Comparison of ENCODE assay signal across 8 mouse cellular contexts in the genomic region with DNA sequence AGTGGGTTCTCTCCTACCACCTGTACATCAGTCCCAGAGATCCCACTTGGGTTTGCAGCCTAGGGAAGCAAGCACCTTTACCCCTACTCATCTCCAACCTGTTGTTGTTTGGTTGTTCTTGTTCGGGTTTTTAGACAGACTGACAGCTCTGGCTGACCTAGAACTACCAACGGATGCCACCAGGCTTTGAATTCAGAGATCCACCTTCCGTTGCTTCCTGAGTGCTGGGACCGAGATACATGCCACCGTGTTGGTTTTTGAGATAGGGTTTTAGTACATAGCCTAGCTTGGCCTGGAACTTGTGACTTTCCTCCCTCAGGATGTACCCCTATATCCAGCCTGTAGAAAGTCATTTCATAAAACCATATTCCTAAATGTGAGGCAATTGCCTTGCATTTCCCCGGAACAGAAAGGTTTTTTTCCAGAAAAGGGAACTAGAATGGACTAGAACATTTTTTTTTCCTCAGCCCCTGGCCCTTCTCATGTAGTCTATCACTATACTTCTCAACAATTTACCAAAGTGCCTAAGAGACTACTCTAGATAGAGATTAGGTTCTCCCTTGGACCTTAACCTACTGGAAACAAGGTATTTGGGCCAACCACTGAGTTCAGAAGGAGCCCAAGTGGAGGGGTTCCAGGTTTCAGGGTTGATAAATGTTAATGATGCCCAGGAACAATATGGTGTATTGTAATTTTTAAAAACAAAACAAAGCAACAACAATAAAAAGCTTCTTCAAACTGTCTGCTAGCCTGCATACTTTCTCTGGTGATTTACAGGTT. TPM values are rescaled to one million over a fixed set of nuclear protein-coding genes. Genes with fewer than 3 reads are reported as not detected.
DNase-seq lines count a peak whose midpoint lies in the region; ATAC-seq and TF ChIP-seq lines count a peak whose summit lies in the region.

No protein-coding gene starts in this region.

- ATAC-seq in kidney, embryonic 16.5 days (ENCODE audit: low FRiP score, low TSS enrichment): no peak
- ATAC-seq in embryonic facial prominence, embryonic 13.5 days (ENCODE audit: insufficient number of reproducible peaks, insufficient read depth, low FRiP score, low TSS enrichment, low read depth): no peak
- no peak for ATAC-seq in intestine, embryonic 15.5 days

- H3K79me2 ChIP-seq in myocyte (ENCODE audit: control insufficient read depth, insufficient read depth): peaks cover 38% of the 10 kb centered on the region

- TF ChIP-seq POLR2A in myocyte (IDR thresholded peaks at IDR 0.05; ENCODE audit: insufficient read length, low read depth): no peak

- peak overlapping the region; percentile 70 for H3K4me3 ChIP-seq in kidney, embryonic 16.5 days (ENCODE audit: low read length)
- H3K4me3 ChIP-seq in embryonic facial prominence, embryonic 13.5 days: peak overlapping the region; percentile 71
- H3K4me3 ChIP-seq in intestine, embryonic 15.5 days (replicated peaks): peak overlapping the region; percentile 79
- H3K4me3 ChIP-seq in myocyte: peak overlapping the region; percentile 67

- H3K4me2 ChIP-seq in kidney, embryonic 16.5 days (replicated peaks; ENCODE audit: low read depth, low read length): peak overlapping the region; percentile 62
- H3K4me2 ChIP-seq in embryonic facial prominence, embryonic 13.5 days: peak overlapping the region; percentile 72
- peak overlapping the region; percentile 68 for H3K4me2 ChIP-seq in intestine, embryonic 15.5 days (replicated peaks)
- peak overlapping the region; percentile 90 for H3K4me2 ChIP-seq in myocyte (ENCODE audit: low read depth)

- peak overlapping the region; percentile 69 for H3K9ac ChIP-seq in kidney, embryonic 16.5 days (replicated peaks; ENCODE audit: low read length)
- peak overlapping the region; percentile 95 for H3K9ac ChIP-seq in embryonic facial prominence, embryonic 13.5 days
- peak overlapping the region; percentile 28; the same call in 1 of the 2 replicates for H3K9ac ChIP-seq in intestine, embryonic 15.5 days

- WGBS in kidney, embryonic 16.5 days: 76% methylated on average over 6 of the region's 6 CpGs
- 80% methylated on average over 6 of the region's 6 CpGs for WGBS in embryonic facial prominence, embryonic 13.5 days
- WGBS in intestine, embryonic 15.5 days: 75% methylated on average over 6 of the region's 6 CpGs

- no peaks in the 10 kb centered on the region for H3K9me3 ChIP-seq in kidney, embryonic 16.5 days (ENCODE audit: low read length)
- no peaks in the 10 kb centered on the region for H3K9me3 ChIP-seq in embryonic facial prominence, embryonic 13.5 days
- H3K9me3 ChIP-seq in intestine, embryonic 15.5 days: no peaks in the 10 kb centered on the region

- H3K36me3 ChIP-seq in kidney, embryonic 16.5 days (ENCODE audit: insufficient read depth, low read length): 0 out of 2 replicates have a peak, but pooled peaks cover 3% of the 10 kb centered on the region
- H3K36me3 ChIP-seq in embryonic facial prominence, embryonic 13.5 days: peaks cover 7% of the 10 kb centered on the region; the same call in 1 of the 2 replicates
- H3K36me3 ChIP-seq in intestine, embryonic 15.5 days: peaks cover 4% of the 10 kb centered on the region; the same call in 1 of the 2 replicates
- H3K36me3 ChIP-seq in myocyte (ENCODE audit: control insufficient read depth, insufficient read depth): no peaks in the 10 kb centered on the region

- H3K27me3 ChIP-seq in kidney, embryonic 16.5 days (ENCODE audit: insufficient read depth, low read length): no peaks in the 10 kb centered on the region
- no peaks in the 10 kb centered on the region for H3K27me3 ChIP-seq in embryonic facial prominence, embryonic 13.5 days
- no peaks in the 10 kb centered on the region for H3K27me3 ChIP-seq in intestine, embryonic 15.5 days (replicated peaks)
- no peaks in the 10 kb centered on the region for H3K27me3 ChIP-seq in myocyte (ENCODE audit: control insufficient read depth, insufficient read depth, insufficient read length)

- no peak for DNase-seq in kidney, postnatal 4 days
- DNase-seq in adrenal gland, postnatal 4 days (ENCODE audit: low spot score in 2 of 2): no peak
- DNase-seq in cerebellum, postnatal 10 days: no peak
- DNase-seq in thymus, postnatal 4 days: no peak

- no peak overlapping the region for H3ac ChIP-seq in myocyte (ENCODE audit: control insufficient read depth, insufficient read length)

- peak overlapping the region; percentile 73 for H3K27ac ChIP-seq in kidney, embryonic 16.5 days (ENCODE audit: low read length)
- H3K27ac ChIP-seq in embryonic facial prominence, embryonic 13.5 days: peak overlapping the region; percentile 100
- H3K27ac ChIP-seq in intestine, embryonic 15.5 days: peak overlapping the region; percentile 48

- peaks cover 26% of the 10 kb centered on the region for H3K4me1 ChIP-seq in kidney, embryonic 16.5 days (ENCODE audit: insufficient read depth, low read length)
- H3K4me1 ChIP-seq in embryonic facial prominence, embryonic 13.5 days: peaks cover 18% of the 10 kb centered on the region
- peaks cover 10% of the 10 kb centered on the region; the same call in 1 of the 2 replicates for H3K4me1 ChIP-seq in intestine, embryonic 15.5 days (replicated peaks)

TF ChIP-seq in myocyte, 11 proteins besides CTCF, POLR2A, EP300 and RAD21:
- TF ChIP-seq CEBPB (IDR thresholded peaks at IDR 0.05; ENCODE audit: insufficient read depth, poor library complexity, severe bottlenecking) (no peak), E2F4 (IDR thresholded peaks at IDR 0.05; ENCODE audit: insufficient read depth) (no peak), SRF (IDR thresholded peaks at IDR 0.05; ENCODE audit: control insufficient read depth, insufficient read length, low read depth) (no peak), USF1 (IDR thresholded peaks at IDR 0.05; ENCODE audit: low read depth) (no peak), MAX (IDR thresholded peaks at IDR 0.05; ENCODE audit: low read depth) (no peak), MYOG (IDR thresholded peaks at IDR 0.05; ENCODE audit: control insufficient read depth in 1 of 3, insufficient read depth in 1 of 3, insufficient read length in 2 of 3, low read depth in 2 of 3) (no peak), POLR2AphosphoS2 (IDR thresholded peaks at IDR 0.05; ENCODE audit: insufficient read length, low read depth) (no peak), TCF12 (IDR thresholded peaks at IDR 0.05; ENCODE audit: insufficient read depth, poor library complexity, severe bottlenecking) (no peak), REST (IDR thresholded peaks at IDR 0.05; ENCODE audit: insufficient read depth, insufficient read length) (no peak), TCF3 (IDR thresholded peaks at IDR 0.05; ENCODE audit: insufficient read length, low read depth) (no peak), MYOD1 (IDR thresholded peaks at IDR 0.05; ENCODE audit: control insufficient read depth in 1 of 3, insufficient read length in 2 of 3, low read depth in 2 of 3) (no peak)
TF ChIP-seq in myocyte: peak in this region for 0.

RNA-seq across cellular contexts. Expression of gene Unk, which starts 0.8 kb away (rescaled TPM):
- polyA plus RNA-seq in kidney, embryonic 16.5 days (2015; fragmentation: Nextera tagmentation; extraction: Ambion mirVana): 41.2 and 46.6 TPM in 2 replicates
- 40.7 and 44.9 TPM in 2 replicates for polyA plus RNA-seq in embryonic facial prominence, embryonic 13.5 days (2015; fragmentation: Nextera tagmentation; extraction: Ambion mirVana)
- 25.7 and 27.4 TPM in 2 replicates for polyA plus RNA-seq in intestine, embryonic 15.5 days (2015; fragmentation: Nextera tagmentation; extraction: Ambion mirVana)
- 15.3 TPM for polyA plus RNA-seq in myocyte (2012; fragmentation: generic; extraction: Trizol)
- 10 to 100 TPM; 41.3 to 45.5 TPM for total RNA-seq in adrenal gland, postnatal 4 days (2021)

RNA-seq across cellular contexts. Expression of gene H3f3b, which starts 1.5 kb away (rescaled TPM):
- 1,676 and 1,744 TPM in 2 replicates for polyA plus RNA-seq in kidney, embryonic 16.5 days (2015; fragmentation: Nextera tagmentation; extraction: Ambion mirVana)
- 2,264 and 2,363 TPM in 2 replicates for polyA plus RNA-seq in embryonic facial prominence, embryonic 13.5 days (2015; fragmentation: Nextera tagmentation; extraction: Ambion mirVana)
- polyA plus RNA-seq in intestine, embryonic 15.5 days (2015; fragmentation: Nextera tagmentation; extraction: Ambion mirVana): 1,398 and 1,618 TPM in 2 replicates
- 502 TPM for polyA plus RNA-seq in myocyte (2012; fragmentation: generic; extraction: Trizol)
- 100 to 1,000 TPM; 751 to 846 TPM for total RNA-seq in adrenal gland, postnatal 4 days (2021)

RNA-seq across cellular contexts. Expression of gene Galk1, which starts 16.8 kb away (rescaled TPM):
- 222 and 240 TPM in 2 replicates for polyA plus RNA-seq in kidney, embryonic 16.5 days (2015; fragmentation: Nextera tagmentation; extraction: Ambion mirVana)
- polyA plus RNA-seq in embryonic facial prominence, embryonic 13.5 days (2015; fragmentation: Nextera tagmentation; extraction: Ambion mirVana): 169 and 189 TPM in 2 replicates
- 274 and 302 TPM in 2 replicates for polyA plus RNA-seq in intestine, embryonic 15.5 days (2015; fragmentation: Nextera tagmentation; extraction: Ambion mirVana)
- 172 TPM for polyA plus RNA-seq in myocyte (2012; fragmentation: generic; extraction: Trizol)
- total RNA-seq in adrenal gland, postnatal 4 days (2021): 10 to 100 TPM; 70.2 to 88.6 TPM

RNA-seq across cellular contexts. Expression of gene Unc13d, which starts 48.5 kb away (rescaled TPM):
- polyA plus RNA-seq in kidney, embryonic 16.5 days (2015; fragmentation: Nextera tagmentation; extraction: Ambion mirVana): 1.00 and 1.4 TPM in 2 replicates
- polyA plus RNA-seq in embryonic facial prominence, embryonic 13.5 days (2015; fragmentation: Nextera tagmentation; extraction: Ambion mirVana): 2.7 and 2.9 TPM in 2 replicates
- 4.2 and 5.2 TPM in 2 replicates for polyA plus RNA-seq in intestine, embryonic 15.5 days (2015; fragmentation: Nextera tagmentation; extraction: Ambion mirVana)
- 9.1 TPM for polyA plus RNA-seq in myocyte (2012; fragmentation: generic; extraction: Trizol)
- total RNA-seq in adrenal gland, postnatal 4 days (2021): 1 to 10 TPM; 1.1 to 2.4 TPM

RNA-seq across cellular contexts. Expression of gene Itgb4, which starts 54.8 kb away (rescaled TPM):
- polyA plus RNA-seq in kidney, embryonic 16.5 days (2015; fragmentation: Nextera tagmentation; extraction: Ambion mirVana): 2.5 and 3.4 TPM in 2 replicates
- 11.2 and 11.6 TPM in 2 replicates for polyA plus RNA-seq in embryonic facial prominence, embryonic 13.5 days (2015; fragmentation: Nextera tagmentation; extraction: Ambion mirVana)
- 7.9 and 10.0 TPM in 2 replicates for polyA plus RNA-seq in intestine, embryonic 15.5 days (2015; fragmentation: Nextera tagmentation; extraction: Ambion mirVana)
- polyA plus RNA-seq in myocyte (2012; fragmentation: generic; extraction: Trizol): 1.2 TPM
- 1 to 10 TPM; 5.0 to 8.7 TPM for total RNA-seq in adrenal gland, postnatal 4 days (2021)

Comparison
In these comparisons a context has a peak if more than half of its experiments do, and no peak if none do; other contexts are left out.
1. H3K27ac ChIP-seq: peak in every context shown above with its lines; median percentile 100 in embryonic facial prominence, embryonic 13.5 days; 73 in kidney, embryonic 16.5 days; 48 in intestine, embryonic 15.5 days.
2. H3K9ac ChIP-seq: peak in every context shown above with its lines; median percentile 95 in embryonic facial prominence, embryonic 13.5 days; 69 in kidney, embryonic 16.5 days; 28 in intestine, embryonic 15.5 days.